7 mouse cellular contexts compared by ENCODE assay signal in the genomic region with DNA sequence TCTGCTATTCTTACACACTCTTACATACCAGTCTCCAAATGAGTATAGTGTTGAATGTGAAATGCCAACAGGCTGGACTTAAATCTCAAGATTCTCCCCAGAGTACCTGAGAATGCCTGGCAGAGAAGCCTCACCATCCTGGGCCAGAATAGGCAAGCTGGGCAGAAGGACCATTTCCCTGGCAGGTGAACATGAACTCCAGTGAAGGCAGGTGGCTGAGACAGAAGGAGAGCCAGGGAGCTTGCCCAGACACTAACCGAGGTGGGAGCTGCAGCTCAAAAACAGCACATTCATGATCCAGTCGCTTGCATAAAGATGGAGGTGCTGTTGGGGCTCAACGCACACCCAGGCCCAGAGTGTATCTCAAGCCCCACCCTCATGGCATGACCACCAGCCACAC.
"Had no signal": no experiment of that assay in that cellular context is flagged by ENCODE, and none has a peak within 500 bp of the region (broad histone marks: within the 10 kb centered on the region; RNA-seq: fewer than 3 reads in every experiment).

No protein-coding gene starts in this region.

- ATAC-seq: liver, postnatal 0 days; midbrain, embryonic 15.5 days had no signal

- DNase-seq: kidney, postnatal 10 days; liver, embryonic 13.5 days; liver, postnatal 0 days; lung, postnatal 14 days; right cerebral cortex, postnatal 14 days; thymus, postnatal 4 days had no signal
